Mouse (Mus musculus): ENCODE measurements around the gene Slc25a4.

DNA sequence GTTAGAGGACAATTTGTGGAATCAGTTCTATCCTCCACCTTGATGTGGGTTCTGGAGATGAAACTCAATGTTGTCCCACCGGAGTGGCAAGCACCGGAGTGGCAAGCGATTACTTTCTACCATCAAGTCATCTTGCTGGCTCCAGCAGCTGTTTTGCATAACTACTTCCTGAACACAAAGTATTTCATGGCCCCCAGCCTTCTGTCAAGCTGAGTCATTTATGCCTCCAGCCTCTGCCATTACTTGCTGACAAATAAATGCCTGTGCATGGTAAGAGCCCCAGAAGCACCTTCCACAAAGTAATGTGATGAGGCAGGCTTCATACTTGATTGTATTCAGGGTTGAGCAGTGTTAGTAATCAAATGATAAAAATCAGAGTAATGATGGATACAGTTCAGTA lies 14.2 kb downstream of the Slc25a4 start:
- TF ChIP-seq CTCF (IDR thresholded peaks at IDR 0.05; ENCODE audit: borderline replicate concordance, extremely low read depth, insufficient read depth, insufficient read length) (no peak), POLR2A (IDR thresholded peaks at IDR 0.05; ENCODE audit: borderline replicate concordance, extremely low read depth, insufficient read depth, insufficient read length, poor library complexity, severe bottlenecking) (no peak)
